Mouse (Mus musculus): ENCODE measurements around the gene Simc1.

Gene Simc1

GRCm38 (mm10) chr13:54556176-54556575 is 52.6 kb downstream of the Simc1 start:
- DNase-seq = no peak

GRCm38 (mm10) chr13:54556796-54557195 is 53.2 kb downstream of the Simc1 start:
- peak; percentile 35 for DNase-seq

GRCm38 (mm10) chr13:54557652-54558051 is 54.1 kb downstream of the Simc1 start:
- no peak for DNase-seq

GRCm38 (mm10) chr13:54559656-54560055 is 56.1 kb downstream of the Simc1 start:
- no peak for DNase-seq

GRCm38 (mm10) chr13:54560608-54561007 is 57.0 kb downstream of the Simc1 start:
- no peak for DNase-seq

- peak; percentile 49 for DNase-seq
These were observed 59.0 kb downstream of the Simc1 start for GRCm38 (mm10) chr13:54562562-54562961.

- DNase-seq = no peak
These were observed 60.9 kb downstream of the Simc1 start for GRCm38 (mm10) chr13:54564232-54565200.

- peak; percentile 98 for DNase-seq
These were observed 61.6 kb downstream of the Simc1 start, which contains the start of gene 4833439L19Rik for GRCm38 (mm10) chr13:54565201-54565581. Gene 4833439L19Rik (minus strand): TSS chr13:54565435.

- DNase-seq = peak; percentile 74
These were observed 62.2 kb downstream of the Simc1 start for GRCm38 (mm10) chr13:54565594-54566345.

- no peak for DNase-seq
These were observed 64.8 kb downstream of the Simc1 start for GRCm38 (mm10) chr13:54568380-54568779.

- DNase-seq = no peak
These were observed 65.7 kb downstream of the Simc1 start for GRCm38 (mm10) chr13:54569282-54569681.

GRCm38 (mm10) chr13:54570736-54571135 is 67.2 kb downstream of the Simc1 start:
- no peak for DNase-seq

- DNase-seq = no peak
These were observed 68.1 kb downstream of the Simc1 start for GRCm38 (mm10) chr13:54571637-54572036.

- no peak for DNase-seq
These were observed 69.0 kb downstream of the Simc1 start for GRCm38 (mm10) chr13:54572621-54573020.

- peak; percentile 82 for DNase-seq
These were observed 71.4 kb downstream of the Simc1 start, which contains the start of gene Arl10 for GRCm38 (mm10) chr13:54574854-54575481. Gene Arl10 (plus strand): TSS chr13:54575015.

- no peak for DNase-seq
These were observed 71.9 kb downstream of the Simc1 start for GRCm38 (mm10) chr13:54575489-54575888.

GRCm38 (mm10) chr13:54577652-54578507 is 74.3 kb downstream of the Simc1 start:
- DNase-seq = peak; percentile 38

- DNase-seq = peak; percentile 49
These were observed 77.8 kb downstream of the Simc1 start for GRCm38 (mm10) chr13:54581385-54581784.

GRCm38 (mm10) chr13:54582126-54582525 is 78.5 kb downstream of the Simc1 start:
- DNase-seq = peak; percentile 51

- DNase-seq = no peak
These were observed 79.3 kb downstream of the Simc1 start for GRCm38 (mm10) chr13:54582860-54583259.

- no peak for DNase-seq
These were observed 82.3 kb downstream of the Simc1 start for GRCm38 (mm10) chr13:54585831-54586230.

GRCm38 (mm10) chr13:54589414-54589995 is 85.9 kb downstream of the Simc1 start:
- no peak for DNase-seq
